Mouse (Mus musculus) lung, adult 18-20 months (tissue): ENCODE data around the gene Mdm4.
A peak's percentile ranks its signal among the peaks of the same experiment; 100 is the strongest.

ENCODE experiments used
- DNase-seq, 2 experiments: peaks; one replicate each; pipeline ENCODE4 v3.0.0; 2022; ENCODE audit warnings: mixed read lengths in 2 of 2

The Mdm4 gene

GRCm38 (mm10) chr1:133030461-133030860 lies at the start of gene Mdm4:
TSS of gene Mdm4 (minus strand) at chr1:133030561.
- no peak for DNase-seq

- DNase-seq, result no peak
Observed at GRCm38 (mm10) chr1:133080079-133080561, 49.8 kb upstream of the Mdm4 start.

GRCm38 (mm10) chr1:133079509-133079908 lies 49.1 kb upstream of the Mdm4 start:
- no peak for DNase-seq

DNA sequence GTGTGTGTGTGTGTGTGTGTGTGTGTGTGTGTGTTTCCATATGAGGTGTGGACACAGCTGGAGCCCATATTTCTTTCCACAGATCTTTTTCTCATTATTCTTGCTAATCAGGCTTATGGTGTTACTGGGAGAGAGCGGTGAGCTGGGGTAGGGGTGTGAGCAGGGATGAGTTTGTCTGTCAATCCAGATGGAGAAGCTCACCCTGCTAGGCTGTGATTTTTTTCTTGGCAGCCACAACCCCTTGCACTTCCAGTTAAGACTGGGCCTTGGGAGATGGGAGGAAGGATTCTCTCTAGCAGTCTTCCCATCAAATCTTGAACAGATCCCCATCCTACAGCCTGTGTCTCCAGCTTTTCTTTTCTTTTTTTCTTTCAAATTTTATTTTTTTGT lies 48.0 kb upstream of the Mdm4 start:
- DNase-seq, result no peak

GRCm38 (mm10) chr1:133077606-133078337 lies 47.4 kb upstream of the Mdm4 start:
- DNase-seq, result no peak

DNA sequence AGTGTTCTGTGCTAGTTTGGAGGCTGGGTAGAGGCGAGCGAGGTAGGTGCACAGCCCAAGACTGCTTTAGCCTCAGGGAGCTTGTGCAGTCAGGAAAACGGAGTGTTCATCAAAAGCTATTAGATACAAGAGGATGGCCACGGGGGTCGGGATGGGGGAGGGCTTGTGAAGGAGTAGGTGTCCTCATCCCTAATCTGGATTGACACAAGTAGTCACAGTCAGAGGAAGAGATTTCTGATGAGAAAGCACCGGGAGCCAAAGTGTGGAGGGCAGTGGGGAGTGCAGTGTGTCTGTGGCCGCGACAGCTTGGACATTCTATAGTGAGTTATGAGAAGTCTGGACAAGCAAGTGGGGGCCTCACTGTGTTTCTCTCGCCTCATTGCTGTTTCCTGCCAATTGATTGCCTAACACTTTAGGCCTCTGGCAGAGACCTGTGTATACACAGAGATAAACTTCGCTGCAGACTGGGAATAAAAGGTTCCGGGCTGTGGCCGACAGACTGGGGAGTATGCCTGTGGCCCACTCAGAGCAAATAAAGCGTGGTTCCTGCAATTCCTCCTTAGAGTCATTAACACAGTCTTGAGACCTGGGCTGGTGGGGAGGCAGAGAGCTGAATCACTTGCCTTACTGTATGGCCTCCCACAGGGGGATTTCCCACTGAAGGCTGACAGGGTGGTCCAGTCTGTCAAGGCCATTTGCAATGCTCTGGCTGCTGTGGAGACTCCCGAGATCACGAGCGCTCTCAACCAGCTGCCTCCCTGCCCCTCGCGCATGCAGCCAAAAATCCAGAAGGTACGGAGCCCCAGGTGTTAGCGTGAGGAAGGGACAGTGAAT lies 46.5 kb upstream of the Mdm4 start:
- peak; percentile 66 to 79 for DNase-seq

DNA sequence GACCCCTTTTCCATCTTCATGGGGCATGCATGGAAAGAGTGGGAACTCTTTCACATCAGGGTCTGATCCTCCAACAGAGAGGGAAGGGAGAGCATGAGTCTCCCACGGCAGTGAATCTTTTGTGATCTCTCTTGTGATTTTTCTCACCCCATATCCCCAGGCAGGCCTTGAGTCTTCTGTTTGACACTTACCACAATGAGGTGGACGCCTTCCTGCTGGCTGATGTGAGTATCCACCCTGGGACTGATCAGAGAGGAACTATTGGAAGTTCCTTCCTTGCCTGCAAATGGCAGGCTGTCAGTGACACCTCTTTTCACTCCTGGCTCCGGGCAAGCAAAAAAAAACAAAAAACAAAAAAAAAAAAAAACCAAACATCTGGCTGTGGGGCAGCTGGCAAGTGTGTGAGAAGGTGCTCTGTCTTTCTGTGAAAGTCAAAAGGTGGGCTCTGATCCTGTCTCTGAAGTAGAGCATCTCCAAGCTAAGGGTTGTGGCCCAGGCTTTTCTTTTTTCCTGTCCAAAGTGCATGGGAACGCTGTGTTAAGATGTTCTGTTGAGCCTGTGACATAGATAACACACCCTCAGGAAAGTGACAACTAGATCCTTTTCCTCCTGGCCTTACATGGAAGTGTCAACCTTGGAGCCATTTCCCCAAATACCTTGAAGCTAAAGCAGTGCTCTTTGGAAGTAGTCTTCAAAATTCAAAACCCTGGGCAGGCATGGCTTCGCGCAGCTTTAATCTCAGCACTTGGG lies 45.5 kb upstream of the Mdm4 start:
- DNase-seq, result no peak

DNA sequence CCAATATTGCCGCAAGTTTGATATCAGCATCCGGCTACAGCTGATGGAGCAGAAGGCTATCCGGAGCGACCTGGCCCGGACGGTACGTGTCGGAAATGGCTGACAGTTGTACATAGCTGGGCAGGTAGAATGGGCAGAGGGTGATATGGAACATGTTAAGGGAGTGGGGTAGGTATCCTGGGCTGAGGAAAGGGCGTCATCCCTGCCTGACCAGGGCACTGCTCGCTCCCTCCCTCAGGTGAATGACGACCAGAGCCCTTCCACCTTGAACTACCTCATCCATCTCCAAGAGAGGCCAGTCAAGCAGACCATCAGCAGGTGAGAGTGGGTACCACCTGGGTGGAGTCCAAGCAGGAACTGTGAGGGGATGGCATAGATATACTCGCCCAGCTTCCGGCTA lies 44.2 kb upstream of the Mdm4 start:
- no peak for DNase-seq

DNA sequence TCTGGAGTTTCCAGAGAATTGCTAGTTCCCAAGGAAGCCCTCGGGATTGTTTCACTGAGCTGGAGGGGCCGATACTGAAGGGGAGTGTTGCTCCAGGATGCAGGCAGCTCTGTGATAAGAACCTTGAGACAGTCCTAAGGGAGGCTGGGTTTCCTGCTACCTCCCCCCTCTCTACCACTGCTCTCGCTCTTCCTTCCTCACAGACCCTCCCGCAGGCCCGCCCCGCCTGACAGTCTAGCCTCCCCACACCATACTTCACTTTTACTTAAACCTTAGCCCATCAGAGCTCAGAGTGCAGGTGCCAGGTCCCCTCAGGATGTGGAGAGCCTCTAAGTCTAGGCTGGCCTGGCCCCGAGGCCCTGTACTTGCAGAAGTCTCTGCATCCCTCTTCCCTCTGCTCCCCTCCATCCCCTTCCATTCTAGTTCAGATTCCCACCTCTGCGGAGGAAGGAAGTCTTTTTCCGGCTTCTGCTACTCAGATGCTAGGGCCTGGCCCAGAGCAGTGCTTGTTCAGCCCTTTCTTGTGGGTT lies 43.0 kb upstream of the Mdm4 start:
- peak in 1 of 2 experiments; percentile 46 for DNase-seq

DNA sequence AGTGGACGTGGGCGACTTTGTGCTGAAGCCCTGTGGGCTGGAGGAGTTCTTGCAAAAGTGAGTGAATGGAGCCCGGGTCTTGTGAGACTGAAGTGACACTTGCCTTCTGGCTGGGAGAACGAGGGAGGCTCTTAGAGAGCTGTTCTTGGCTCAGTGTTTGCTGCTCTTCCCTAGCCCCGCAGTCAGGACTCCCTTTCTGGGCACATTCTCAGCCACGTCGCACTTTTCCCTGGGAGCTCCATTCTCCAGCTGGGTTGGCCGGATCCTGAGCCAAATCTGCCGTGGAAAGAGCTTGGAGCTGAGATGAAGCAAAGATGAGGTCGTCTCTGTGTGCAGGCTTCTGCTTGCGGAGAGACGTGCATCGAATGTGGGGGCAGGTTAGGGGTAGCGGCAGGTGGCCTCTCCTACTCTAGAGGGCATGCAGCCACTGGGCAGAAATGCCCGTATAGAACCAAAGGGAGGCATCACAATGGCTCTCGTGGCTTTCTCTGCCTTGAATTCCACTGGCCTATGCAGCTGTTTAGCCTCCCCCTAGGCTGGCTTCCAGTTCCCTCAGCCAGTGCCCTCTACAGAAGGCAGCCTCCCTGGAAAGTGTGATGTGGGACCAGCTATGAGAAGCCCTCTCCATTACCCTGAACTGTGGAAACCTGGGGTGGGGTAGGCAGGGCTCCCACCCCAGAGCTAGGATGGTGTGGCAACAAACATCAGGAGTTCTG lies 41.5 kb upstream of the Mdm4 start:
- no peak for DNase-seq

- DNase-seq, result no peak
Observed at GRCm38 (mm10) chr1:133070157-133070556, 39.8 kb upstream of the Mdm4 start.

- DNase-seq, result peak in 1 of 2 experiments; percentile 53
Observed at GRCm38 (mm10) chr1:133069275-133070120, 39.1 kb upstream of the Mdm4 start.

GRCm38 (mm10) chr1:133068669-133069274 lies 38.4 kb upstream of the Mdm4 start:
- DNase-seq, result no peak

DNA sequence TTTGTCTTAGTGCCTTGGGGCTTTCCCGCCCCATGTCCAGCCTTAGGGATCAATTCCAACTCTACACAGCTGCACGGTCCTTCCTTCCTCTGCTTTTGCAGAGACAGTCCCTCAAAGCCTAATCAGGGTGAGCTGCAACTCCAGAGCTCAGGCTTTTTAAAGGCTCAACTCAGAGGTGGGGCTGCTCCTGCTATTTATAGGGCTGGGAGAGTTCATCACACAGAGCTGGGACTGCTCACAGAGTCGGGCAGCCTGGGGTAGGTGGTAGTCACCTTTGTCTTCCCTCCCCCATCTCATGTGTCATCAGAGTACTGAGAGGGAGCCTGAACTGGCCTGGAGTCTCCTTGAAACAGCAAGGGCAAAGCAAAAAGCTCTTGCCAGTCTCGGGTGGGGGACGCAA lies 37.9 kb upstream of the Mdm4 start:
- no peak for DNase-seq

DNA sequence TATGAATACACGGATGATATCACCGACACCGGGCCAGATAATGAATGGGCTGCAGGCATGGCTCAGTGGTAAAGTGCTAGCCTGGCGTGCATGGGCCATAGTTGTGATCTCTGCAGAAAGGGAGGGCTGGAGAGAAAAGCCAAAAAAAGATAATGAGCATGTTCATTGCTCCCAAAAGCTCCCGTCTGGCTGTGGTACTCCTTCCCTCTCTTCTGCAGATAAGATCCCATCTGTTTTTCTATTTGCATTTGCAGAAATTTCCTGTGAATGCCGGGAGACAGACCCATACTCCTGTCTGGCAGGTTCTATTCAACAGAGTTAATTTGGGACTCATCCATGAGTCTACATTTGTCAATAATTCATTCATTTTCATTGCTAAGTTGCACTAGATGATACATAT lies 32.8 kb upstream of the Mdm4 start:
- no peak for DNase-seq

GRCm38 (mm10) chr1:133060681-133061080 lies 30.3 kb upstream of the Mdm4 start:
- no peak for DNase-seq

DNA sequence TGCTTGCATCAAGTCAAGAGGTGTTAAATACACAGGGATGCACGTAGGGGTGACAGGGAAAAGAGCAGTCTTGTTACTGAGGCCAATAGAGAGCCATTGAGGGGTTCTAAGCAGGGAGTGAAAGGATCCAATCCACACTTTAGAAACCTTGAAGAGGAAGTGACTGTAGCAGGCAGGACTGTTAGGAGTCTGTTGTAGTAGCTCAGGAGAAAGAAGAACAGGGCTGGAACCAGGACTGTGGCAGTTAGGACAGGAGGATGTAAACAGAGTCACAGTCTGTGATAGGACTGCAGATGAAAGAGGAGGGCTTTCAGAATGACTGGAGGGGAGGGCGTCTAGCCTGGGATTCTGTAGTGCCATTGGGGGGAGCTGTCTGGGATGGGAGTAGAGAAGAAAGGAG lies 29.2 kb upstream of the Mdm4 start:
- no peak for DNase-seq

GRCm38 (mm10) chr1:133057345-133058034 lies 27.1 kb upstream of the Mdm4 start:
- no peak for DNase-seq

DNA sequence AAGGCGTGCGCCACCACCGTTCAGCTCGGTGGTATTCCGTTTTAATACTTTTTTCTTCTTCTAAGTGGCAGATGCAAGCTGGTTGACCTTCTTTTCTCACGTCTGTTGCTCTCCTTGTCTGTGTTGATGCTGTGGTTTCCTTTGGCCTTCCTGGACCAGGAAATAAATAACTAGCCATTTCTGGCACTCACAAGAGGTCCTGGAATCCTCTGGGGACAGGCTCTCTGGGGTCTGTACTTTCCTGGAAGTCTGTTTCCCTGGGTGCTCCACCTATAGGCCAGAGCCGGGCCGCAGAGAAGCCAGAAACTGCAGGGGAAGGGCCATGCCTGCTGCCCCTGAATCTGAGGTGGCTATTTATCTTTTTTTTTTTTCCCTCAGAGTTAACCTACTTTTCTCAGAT lies 24.0 kb upstream of the Mdm4 start:
- DNase-seq, result no peak

- DNase-seq, result no peak
Observed at GRCm38 (mm10) chr1:133053034-133053433, 22.7 kb upstream of the Mdm4 start.
